Mouse (Mus musculus) adrenal gland, postnatal 4 days (tissue): ENCODE measurements around the gene Nktr. TPM values are rescaled to one million over a fixed set of nuclear protein-coding genes. Genes with fewer than 3 reads are reported as not detected.
A peak's percentile ranks its signal among the peaks of the same experiment; 100 is the strongest.

ENCODE experiments used
- DNase-seq, 2 experiments: peaks; one replicate each; pipeline ENCODE4 v3.0.0; 2021 to 2022; ENCODE audit warnings: low spot score in 2 of 2, mixed read lengths in 2 of 2
- total RNA-seq, 2 experiments: library from RNA; stranded (reverse); gene quantifications; 2 replicates each; pipeline ENCODE4 v1.2.3; 2021

The Nktr gene
- total RNA-seq, 2 experiments from 2014 or later: 102 to 124 TPM

- no peak for DNase-seq
Observed at GRCm38 (mm10) chr9:121706029-121706675, 12.8 kb upstream of the Nktr start.

DNA sequence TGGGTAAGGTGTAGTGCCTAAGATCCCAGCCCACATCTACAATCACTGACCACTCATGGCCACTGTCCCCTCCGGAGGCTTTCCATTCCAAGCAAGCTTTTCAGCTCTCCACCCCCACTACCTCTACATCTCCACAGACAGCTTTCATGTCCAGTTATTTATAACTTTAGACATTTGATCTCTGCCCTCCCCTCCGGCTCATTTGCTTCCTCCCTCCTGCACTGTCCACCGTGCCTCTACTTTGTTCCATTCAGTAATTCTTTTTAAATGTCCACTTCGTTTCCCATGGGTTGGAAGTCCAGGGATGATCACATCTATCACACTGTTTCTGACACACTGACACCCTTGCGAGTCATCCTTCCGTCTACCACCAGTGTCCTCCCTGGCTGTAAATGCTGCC, 11.2 kb upstream of the Nktr start:
- no peak for DNase-seq

- no peak for DNase-seq
Observed at GRCm38 (mm10) chr9:121708506-121709486, 10.2 kb upstream of the Nktr start.

DNA sequence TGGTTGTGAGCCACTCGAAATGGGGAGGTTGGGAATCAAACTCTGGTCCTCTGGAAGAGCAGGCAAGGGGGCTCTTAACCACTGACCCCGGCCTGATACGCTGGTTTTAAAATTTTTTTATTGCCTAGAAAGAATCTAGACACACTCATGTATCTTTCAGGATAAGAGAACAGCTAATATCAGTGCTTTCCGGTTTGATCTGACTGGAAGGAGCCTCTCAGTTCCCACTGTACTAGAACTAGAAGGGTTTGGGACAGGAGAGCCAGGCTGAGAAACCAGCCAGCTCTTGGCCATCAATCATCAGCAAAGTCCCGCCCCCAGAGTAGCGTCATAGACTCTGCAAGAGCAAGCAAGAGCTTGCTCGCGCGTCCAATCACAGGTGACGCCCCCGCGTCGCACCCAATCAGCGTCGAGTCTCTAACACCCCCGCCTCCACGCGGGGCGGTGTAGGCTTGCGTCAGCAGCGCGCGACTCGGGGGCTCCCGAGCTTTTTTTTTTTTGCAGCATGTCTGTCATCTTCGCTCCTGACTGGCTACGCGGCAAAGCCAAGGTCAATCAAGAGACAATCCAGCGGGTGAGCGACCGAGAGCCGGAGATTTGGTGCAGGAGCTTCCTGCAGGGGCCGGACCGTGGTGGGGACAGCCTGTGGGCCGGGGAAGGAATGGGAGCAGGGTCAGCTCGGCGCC, 8.9 kb upstream of the Nktr start, which contains the start of gene Ss18l2:
Ss18l2 (plus strand) TSS at position 432 of the 686 bp plus-strand sequence.
- DNase-seq: peak; percentile 74 to 92

DNA sequence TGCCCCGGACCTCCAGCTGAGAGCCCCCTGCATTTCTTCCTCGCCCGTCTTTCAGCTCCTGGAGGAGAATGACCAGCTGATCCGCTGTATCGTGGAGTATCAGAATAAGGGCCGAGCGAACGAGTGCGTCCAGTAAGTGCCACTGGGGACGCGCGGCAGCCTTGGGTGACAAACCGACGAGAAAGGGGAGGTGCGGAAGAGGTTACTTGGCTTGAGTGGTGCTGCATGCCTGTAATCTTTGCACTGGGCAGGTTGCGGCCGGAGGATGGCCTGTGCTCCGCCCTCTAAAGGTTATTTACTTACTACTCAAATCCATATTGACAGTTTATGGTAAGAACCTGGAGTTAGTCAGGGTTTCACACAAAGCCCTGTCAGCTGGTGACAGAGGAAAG, 8.4 kb upstream of the Nktr start:
- no peak for DNase-seq

- DNase-seq: no peak
Observed at GRCm38 (mm10) chr9:121717048-121717447, 1.9 kb upstream of the Nktr start.

DNA sequence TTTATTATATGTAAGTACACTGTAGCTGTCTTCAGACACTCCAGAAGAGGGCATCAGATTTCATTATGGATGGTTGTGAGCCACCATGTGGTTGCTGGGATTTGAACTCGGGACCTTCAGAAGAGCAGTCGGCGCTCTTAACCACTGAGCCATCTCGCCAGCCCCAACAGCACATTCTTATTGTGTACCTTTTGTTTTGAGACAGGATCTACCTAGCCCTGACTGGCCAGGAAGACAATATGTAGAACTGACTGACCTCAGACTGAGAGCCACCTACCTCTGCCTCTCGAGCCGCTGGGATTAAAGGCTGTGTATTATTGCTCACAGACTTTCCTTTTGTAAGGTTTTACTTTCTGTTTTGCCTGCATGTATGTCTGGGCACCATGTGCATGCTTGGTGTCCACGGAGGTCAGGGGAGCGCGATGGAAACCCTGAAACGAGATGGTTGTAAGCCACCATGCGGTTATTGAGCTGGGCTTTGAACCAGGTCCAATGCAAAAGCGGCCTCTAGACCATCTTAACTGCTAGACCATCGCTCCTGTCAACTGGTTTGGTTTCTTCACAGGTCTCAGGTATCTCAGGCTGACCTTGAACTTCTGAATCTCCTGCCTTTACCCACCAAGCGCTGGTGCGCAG, 781 bp upstream of the Nktr start:
- no peak for DNase-seq

- DNase-seq: no peak
Observed at GRCm38 (mm10) chr9:121719347-121720331, 670 bp downstream of the Nktr start.

GRCm38 (mm10) chr9:121740490-121740889, 21.5 kb downstream of the Nktr start:
- DNase-seq: no peak

DNA sequence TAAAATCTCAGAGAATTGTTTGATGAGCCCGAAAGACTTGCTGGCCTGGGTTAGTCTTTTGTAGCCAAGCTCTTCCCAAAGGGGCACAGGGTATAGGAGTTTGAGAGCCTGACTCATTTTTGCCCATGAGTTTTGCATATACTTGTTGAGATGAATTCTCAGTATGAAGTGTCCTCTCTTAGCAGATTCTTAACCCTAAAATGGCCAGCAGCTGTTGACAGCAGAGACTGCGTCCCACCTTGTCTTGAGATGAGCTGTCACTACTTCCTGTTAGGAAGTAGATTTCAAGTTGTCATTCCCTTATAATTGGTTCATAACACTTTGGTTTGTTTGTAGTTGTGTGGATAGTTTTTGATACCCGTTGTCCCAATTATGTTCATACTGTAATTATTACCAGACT, 22.2 kb downstream of the Nktr start:
- DNase-seq: no peak

- no peak for DNase-seq
Observed at GRCm38 (mm10) chr9:121744051-121744450, 25.1 kb downstream of the Nktr start.

GRCm38 (mm10) chr9:121752774-121753173, 33.8 kb downstream of the Nktr start:
- no peak for DNase-seq

DNA sequence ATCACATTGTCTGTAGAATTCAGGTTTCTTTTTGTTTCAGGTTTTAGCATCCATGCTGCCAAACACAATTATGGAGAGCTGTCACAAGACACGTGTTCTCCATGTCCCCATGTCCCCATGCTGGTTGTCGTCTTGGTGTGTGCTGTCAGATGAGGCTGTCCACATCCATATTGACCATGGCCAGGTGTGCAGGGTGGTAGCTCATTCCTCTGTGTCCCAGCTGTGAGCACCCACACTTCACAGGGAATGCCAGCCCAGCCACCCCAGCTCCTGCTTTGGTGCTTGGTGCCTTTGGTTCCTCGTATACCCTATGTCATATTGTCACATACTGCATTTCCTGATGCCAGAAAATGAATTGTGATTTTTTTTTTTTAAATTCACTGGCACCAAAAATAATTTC, 35.7 kb downstream of the Nktr start:
- DNase-seq: no peak

DNA sequence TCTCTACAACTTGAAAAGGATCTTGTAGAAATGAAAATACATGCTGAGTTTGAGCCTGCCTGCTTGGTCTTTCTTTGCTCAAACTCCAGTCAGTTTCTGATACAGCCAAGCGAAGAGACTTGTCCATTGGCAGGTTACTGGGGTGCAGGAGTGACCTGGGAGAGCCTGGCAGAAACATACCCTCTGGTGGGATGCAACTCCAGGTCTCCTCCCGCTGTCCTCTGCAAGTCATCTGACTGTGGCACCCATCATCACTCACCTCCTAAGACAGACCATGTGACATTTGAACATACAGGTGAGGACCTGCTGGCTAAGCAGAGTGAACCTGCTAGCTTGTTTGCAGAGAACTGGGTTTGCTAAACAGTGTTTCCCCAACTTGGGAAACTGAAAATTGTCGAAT, 37.8 kb downstream of the Nktr start:
- no peak for DNase-seq

DNA sequence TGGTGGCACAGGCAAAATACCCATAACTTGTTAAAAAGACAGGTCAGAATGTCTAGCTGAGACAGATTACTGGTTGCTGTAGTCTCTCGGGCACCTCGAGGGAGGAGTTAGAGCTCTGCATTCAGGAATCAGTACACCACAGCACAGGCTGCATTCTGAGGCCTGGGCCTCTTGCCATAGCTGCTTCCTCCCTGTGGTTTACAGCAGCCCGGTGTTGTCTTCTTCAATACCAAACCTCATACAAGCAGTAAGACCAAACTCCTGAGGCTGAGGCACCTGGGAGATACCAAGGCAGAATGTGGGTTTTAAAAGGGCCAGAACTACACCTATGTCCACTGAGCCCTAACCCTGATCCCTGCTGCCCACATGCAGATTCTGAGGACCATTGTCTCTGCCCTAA, 38.5 kb downstream of the Nktr start:
- no peak for DNase-seq

GRCm38 (mm10) chr9:121757835-121758814, 39.2 kb downstream of the Nktr start:
- no peak for DNase-seq

DNA sequence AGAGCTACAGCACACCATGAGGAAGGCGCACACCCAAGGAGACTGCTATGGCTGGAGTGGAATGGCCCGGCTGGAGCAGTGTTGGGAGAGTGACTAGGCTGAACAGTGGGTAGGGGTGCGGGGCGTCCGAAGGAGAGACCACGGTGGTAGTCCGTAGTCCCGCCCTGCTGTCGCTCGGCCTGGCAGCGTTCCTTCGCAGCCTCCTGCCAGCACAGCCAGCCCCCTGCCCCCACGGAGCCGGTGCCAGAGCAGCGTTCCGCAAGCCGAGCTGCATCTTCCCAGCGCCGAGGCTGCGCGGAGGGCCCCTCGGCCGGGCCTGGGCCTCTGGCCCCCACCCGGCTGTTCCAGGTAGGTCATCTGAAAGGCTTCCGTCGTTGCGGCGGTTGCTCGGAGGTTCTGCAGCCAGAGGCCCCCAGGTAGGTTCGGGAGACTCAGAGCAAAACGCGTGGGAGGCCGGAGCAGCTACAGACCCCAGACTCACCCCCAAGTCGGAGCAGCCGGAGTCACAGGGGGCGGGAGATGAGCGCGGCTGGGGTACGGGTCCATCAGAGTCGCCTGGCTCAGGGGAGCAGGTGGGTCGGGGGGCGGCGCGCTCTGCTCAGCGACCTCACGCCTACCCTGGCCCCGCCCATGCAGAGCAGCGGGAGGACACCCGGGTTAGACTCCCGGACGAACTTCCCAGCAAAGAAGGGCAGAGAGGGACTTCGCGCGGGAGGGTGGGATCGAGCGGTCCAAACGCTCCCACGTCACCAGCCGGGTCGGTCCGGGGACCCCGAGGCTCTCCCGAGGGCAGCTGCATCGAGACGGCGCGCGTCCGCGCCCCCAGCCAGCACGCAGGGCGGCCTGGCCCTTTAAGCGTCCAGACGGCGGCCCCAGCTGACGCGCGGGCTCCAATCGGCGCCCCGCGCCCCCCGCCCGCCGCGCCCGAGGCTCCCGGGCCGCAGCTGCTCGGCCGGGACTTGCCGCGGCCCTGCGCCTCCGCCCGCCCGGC, 40.4 kb downstream of the Nktr start, which contains the start of gene Zfp651:
Zfp651 (plus strand) TSS at position 240 of the 991 bp plus-strand sequence.
- DNase-seq: peak in 1 of 2 experiments; percentile 55
